Mouse (Mus musculus): ENCODE results near the gene Hoxa11. TPM values are rescaled to one million over a fixed set of nuclear protein-coding genes. Genes with fewer than 3 reads are reported as not detected.
A peak's percentile ranks its signal among the peaks of the same experiment; 100 is the strongest.

The Hoxa11 gene
- total RNA-seq, 2 experiments from 2014 or later = not detected

- peak in 1 of 2 experiments; percentile 24 for DNase-seq (ENCODE audit: low spot score in 2 of 2)
Observed at GRCm38 (mm10) chr6:52234428-52235140, 11.0 kb downstream of the Hoxa11 start.

- DNase-seq (ENCODE audit: low spot score in 2 of 2) = peak in 1 of 2 experiments; percentile 27
Observed at GRCm38 (mm10) chr6:52233546-52234427, 11.8 kb downstream of the Hoxa11 start.

- peak in 1 of 2 experiments; percentile 18 for DNase-seq (ENCODE audit: low spot score in 2 of 2)
Observed at GRCm38 (mm10) chr6:52232984-52233545, 12.5 kb downstream of the Hoxa11 start.

GRCm38 (mm10) chr6:52232568-52232965, 13.0 kb downstream of the Hoxa11 start:
- DNase-seq (ENCODE audit: low spot score in 2 of 2) = peak in 1 of 2 experiments; percentile 22

- DNase-seq (ENCODE audit: low spot score in 2 of 2) = peak in 1 of 2 experiments; percentile 20
Observed at GRCm38 (mm10) chr6:52231885-52232567, 13.6 kb downstream of the Hoxa11 start.

- DNase-seq (ENCODE audit: low spot score in 2 of 2) = no peak
Observed at GRCm38 (mm10) chr6:52230516-52231165, 15.0 kb downstream of the Hoxa11 start, which contains the start of gene Hoxa9. Gene Hoxa9 (minus strand): TSS chr6:52231089.

- no peak for DNase-seq (ENCODE audit: low spot score in 2 of 2)
Observed at GRCm38 (mm10) chr6:52229558-52230416, 15.8 kb downstream of the Hoxa11 start.

GRCm38 (mm10) chr6:52228475-52229465, 16.8 kb downstream of the Hoxa11 start:
- DNase-seq (ENCODE audit: low spot score in 2 of 2) = no peak

- no peak for DNase-seq (ENCODE audit: low spot score in 2 of 2)
Observed at GRCm38 (mm10) chr6:52227470-52228222, 18.0 kb downstream of the Hoxa11 start.

- no peak for DNase-seq (ENCODE audit: low spot score in 2 of 2)
Observed at GRCm38 (mm10) chr6:52226569-52227257, 18.9 kb downstream of the Hoxa11 start.

GRCm38 (mm10) chr6:52225612-52226568, 19.7 kb downstream of the Hoxa11 start:
- DNase-seq (ENCODE audit: low spot score in 2 of 2) = no peak

- no peak for DNase-seq (ENCODE audit: low spot score in 2 of 2)
Observed at GRCm38 (mm10) chr6:52224895-52225611, 20.6 kb downstream of the Hoxa11 start.

- no peak for DNase-seq (ENCODE audit: low spot score in 2 of 2)
Observed at GRCm38 (mm10) chr6:52223939-52224760, 21.5 kb downstream of the Hoxa11 start.

GRCm38 (mm10) chr6:52222729-52223128, 22.9 kb downstream of the Hoxa11 start:
- no peak for DNase-seq (ENCODE audit: low spot score in 2 of 2)

All from adrenal gland, adult 18-20 months (tissue).